Mouse (Mus musculus) heart, postnatal 0 days (tissue): ENCODE results near the gene Rapgef5.

ENCODE experiments used
- CTCF ChIP-seq: IDR thresholded peaks from 2 replicates; pipeline ENCODE4 v1.5.1; 2016; ENCODE audit warnings: antibody characterized with exemption, control low read depth, low read depth
- EP300 ChIP-seq: IDR thresholded peaks from 2 replicates; pipeline ENCODE4 v1.6.1; 2016; ENCODE audit warnings: antibody characterized with exemption, low read depth

- TF ChIP-seq CTCF (no peak), EP300 (no peak)
Measured at GRCm38 (mm10) chr12:117628321-117629093, 112.2 kb downstream of the Rapgef5 start.
